Mouse (Mus musculus): ENCODE results near the gene Slc38a2. TPM values are rescaled to one million over a fixed set of nuclear protein-coding genes. Genes with fewer than 3 reads are reported as not detected.
A peak's percentile ranks its signal among the peaks of the same experiment; 100 is the strongest.

Slc38a2 gene
- polyA plus RNA-seq, 1 experiment from 2014 or later, result 104 TPM

- peaks cover 30% of the 10 kb centered on the region for H3K4me1 ChIP-seq
- 88% methylated on average over 15 of the region's 15 CpGs for WGBS
- H3K36me3 ChIP-seq, result peaks cover 76% of the 10 kb centered on the region
- no peaks in the 10 kb centered on the region for H3K27me3 ChIP-seq (replicated peaks)
- H3K9me3 ChIP-seq, result no peaks in the 10 kb centered on the region
- no peak overlapping the region for H3K4me2 ChIP-seq
- H3K4me3 ChIP-seq (replicated peaks), result no peak overlapping the region
- no peak overlapping the region for H3K27ac ChIP-seq
- no peak overlapping the region for H3K9ac ChIP-seq
- no peak for ATAC-seq (ENCODE audit: insufficient read depth, low FRiP score, low read depth)
Observed at GRCm38 (mm10) chr15:96691381-96691780, 8.1 kb downstream of the Slc38a2 start.

DNA sequence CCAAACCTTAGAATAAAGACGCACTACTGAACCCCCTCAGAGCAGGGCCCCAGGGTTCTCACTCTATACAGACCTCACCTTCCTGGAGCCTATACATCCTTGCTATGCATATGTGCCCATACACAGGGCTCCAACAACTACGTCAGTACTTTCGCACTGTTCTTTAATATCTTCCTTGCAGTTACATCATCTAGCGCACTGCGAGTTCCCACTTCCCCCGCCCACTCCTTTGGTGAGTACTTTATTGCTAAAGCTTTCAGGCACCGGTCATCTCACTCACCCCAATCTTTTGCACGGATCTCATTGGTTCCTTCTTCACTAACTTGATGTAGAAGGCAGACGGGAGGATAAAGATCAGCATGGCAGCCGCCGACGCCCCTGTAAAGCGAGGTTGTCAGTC lies 8.7 kb downstream of the Slc38a2 start:
- ATAC-seq (ENCODE audit: insufficient read depth, low FRiP score, low read depth), result no peak
- Histone ChIP-seq H3K9ac (no peak overlapping the region), H3K4me2 (no peak overlapping the region), H3K36me3 (peaks cover 76% of the 10 kb centered on the region), H3K27me3 (replicated peaks) (no peaks in the 10 kb centered on the region), H3K27ac (no peak overlapping the region), H3K4me3 (replicated peaks) (no peak overlapping the region), H3K9me3 (no peaks in the 10 kb centered on the region), H3K4me1 (peaks cover 28% of the 10 kb centered on the region)
- WGBS, result 91% methylated on average over 13 of the region's 13 CpGs

GRCm38 (mm10) chr15:96689919-96690318 lies 9.6 kb downstream of the Slc38a2 start:
- H3K9me3 ChIP-seq, result no peaks in the 10 kb centered on the region

GRCm38 (mm10) chr15:96688784-96689318 lies 10.7 kb downstream of the Slc38a2 start:
- ATAC-seq (ENCODE audit: insufficient read depth, low FRiP score, low read depth), result no peak
- Histone ChIP-seq H3K4me1 (peaks cover 14% of the 10 kb centered on the region; the same call in 1 of the 2 replicates), H3K9me3 (no peaks in the 10 kb centered on the region), H3K27me3 (replicated peaks) (no peaks in the 10 kb centered on the region), H3K27ac (no peak overlapping the region), H3K36me3 (peaks cover 56% of the 10 kb centered on the region), H3K9ac (no peak overlapping the region), H3K4me2 (no peak overlapping the region), H3K4me3 (replicated peaks) (no peak overlapping the region)
- 88% methylated on average over 12 of the region's 12 CpGs for WGBS

More at GRCm38 (mm10) chr15:96689919-96690318, 9.6 kb downstream of the Slc38a2 start:
- no peak overlapping the region for H3K4me3 ChIP-seq (replicated peaks)
- ATAC-seq (ENCODE audit: insufficient read depth, low FRiP score, low read depth), result no peak
- H3K36me3 ChIP-seq, result peaks cover 67% of the 10 kb centered on the region
- H3K4me2 ChIP-seq, result no peak overlapping the region
- H3K27me3 ChIP-seq (replicated peaks), result no peaks in the 10 kb centered on the region
- 88% methylated on average over 9 of the region's 9 CpGs for WGBS
- H3K9ac ChIP-seq, result no peak overlapping the region
- H3K4me1 ChIP-seq, result peaks cover 21% of the 10 kb centered on the region; the same call in 1 of the 2 replicates
- H3K27ac ChIP-seq, result no peak overlapping the region

DNA sequence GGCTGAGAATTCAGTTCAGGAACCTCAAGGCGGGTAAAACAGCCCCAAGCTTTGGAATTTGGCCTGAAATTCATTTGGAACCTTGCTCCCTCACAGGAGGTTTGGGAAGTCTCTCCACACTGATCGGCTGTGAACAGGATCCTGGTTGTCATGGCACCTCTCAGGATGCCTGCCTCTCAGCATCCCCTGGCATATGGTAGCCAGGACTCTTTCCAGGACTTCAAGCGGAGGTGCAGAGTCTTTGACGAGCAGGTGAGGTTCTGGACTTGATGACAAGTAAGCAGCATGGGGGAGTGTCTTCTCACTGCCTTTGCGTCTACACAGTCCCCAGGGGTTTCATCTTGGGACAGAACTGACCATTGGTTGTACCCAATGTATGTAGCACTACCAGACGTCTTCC lies 11.5 kb downstream of the Slc38a2 start:
- H3K4me1 ChIP-seq, result peaks cover 8% of the 10 kb centered on the region; the same call in 1 of the 2 replicates
- no peak for ATAC-seq (ENCODE audit: insufficient read depth, low FRiP score, low read depth)
- no peak overlapping the region for H3K9ac ChIP-seq
- no peak overlapping the region for H3K4me3 ChIP-seq (replicated peaks)
- H3K27ac ChIP-seq, result no peak overlapping the region
- no peaks in the 10 kb centered on the region for H3K9me3 ChIP-seq
- WGBS, result 84% methylated on average over 6 of the region's 6 CpGs
- H3K4me2 ChIP-seq, result no peak overlapping the region
- H3K36me3 ChIP-seq, result peaks cover 48% of the 10 kb centered on the region
- H3K27me3 ChIP-seq (replicated peaks), result no peaks in the 10 kb centered on the region

DNA sequence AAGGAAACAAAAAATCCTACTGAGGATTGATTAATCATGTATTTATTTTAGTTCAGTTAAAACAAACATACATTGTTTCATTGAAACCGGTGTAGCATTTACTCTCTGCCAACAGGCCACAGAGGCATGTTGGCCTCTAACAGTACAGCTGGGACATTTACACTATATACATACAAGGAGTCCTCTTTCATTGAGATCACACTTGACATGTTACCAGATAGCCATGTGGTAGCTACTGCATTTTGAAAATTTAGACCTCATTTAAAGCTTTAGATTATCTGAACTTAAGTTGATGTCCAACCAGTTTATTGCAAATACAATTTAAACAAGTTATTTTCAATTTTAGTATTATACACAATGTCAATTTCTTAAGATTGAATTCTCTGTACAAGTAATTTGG lies 12.2 kb downstream of the Slc38a2 start:
- ATAC-seq (ENCODE audit: insufficient read depth, low FRiP score, low read depth), result no peak
- Histone ChIP-seq H3K4me2 (no peak overlapping the region), H3K9ac (no peak overlapping the region), H3K36me3 (peaks cover 41% of the 10 kb centered on the region), H3K9me3 (no peaks in the 10 kb centered on the region), H3K27ac (no peak overlapping the region), H3K4me3 (replicated peaks) (no peak overlapping the region), H3K4me1 (peaks cover 8% of the 10 kb centered on the region; the same call in 1 of the 2 replicates), H3K27me3 (replicated peaks) (no peaks in the 10 kb centered on the region)
- 8% methylated on average over 1 of the region's 1 CpGs for WGBS

DNA sequence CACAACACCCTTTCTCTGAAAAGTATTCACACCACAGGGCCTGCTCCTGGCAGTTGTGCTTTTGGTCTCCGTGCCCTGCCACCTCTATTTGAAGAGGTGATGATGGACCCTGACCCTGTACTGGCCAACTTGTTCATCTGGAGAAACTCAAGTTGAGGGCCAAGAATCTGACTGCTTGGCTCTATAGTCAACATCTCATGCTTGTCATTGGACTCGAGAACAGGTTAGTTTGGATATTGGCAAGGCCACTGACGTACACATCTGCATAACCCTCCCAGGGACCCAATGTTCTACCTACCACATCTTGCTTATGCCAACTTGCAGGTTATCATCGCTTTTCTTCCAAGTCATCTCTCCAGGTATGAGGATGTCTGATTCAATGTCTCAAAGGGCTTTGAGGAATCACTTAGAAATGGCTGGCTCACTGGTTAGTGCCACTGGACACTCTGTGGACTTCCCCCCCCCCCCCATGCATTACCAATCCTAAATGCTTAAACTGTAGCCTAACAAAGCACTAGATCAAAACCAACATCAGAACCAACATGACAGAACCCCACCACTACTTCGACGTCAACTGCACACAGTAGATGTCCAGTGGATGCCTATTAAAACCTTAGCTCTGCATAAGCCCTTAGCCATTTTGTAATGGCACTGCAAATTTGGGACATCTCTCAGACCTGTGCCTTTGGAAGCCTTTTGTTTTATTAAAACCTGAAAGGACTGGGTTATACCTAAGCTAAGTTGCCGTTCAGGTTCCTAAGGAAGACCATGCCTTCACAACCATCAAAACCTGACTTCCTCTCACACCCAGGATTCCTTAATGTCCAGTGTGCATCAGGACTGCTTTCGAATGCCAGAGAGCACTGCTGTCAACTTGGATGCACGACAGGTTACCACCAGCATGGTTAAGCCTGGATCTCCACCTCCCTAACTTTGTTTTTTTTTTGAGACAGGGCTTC lies 13.1 kb downstream of the Slc38a2 start:
- 77% methylated on average over 9 of the region's 9 CpGs for WGBS
- Histone ChIP-seq H3K9me3 (no peaks in the 10 kb centered on the region), H3K4me3 (replicated peaks) (no peak overlapping the region), H3K4me2 (no peak overlapping the region), H3K36me3 (peaks cover 33% of the 10 kb centered on the region), H3K9ac (no peak overlapping the region), H3K27me3 (replicated peaks) (no peaks in the 10 kb centered on the region), H3K27ac (no peak overlapping the region), H3K4me1 (peaks cover 8% of the 10 kb centered on the region; the same call in 1 of the 2 replicates)
- ATAC-seq (ENCODE audit: insufficient read depth, low FRiP score, low read depth), result no peak

- Histone ChIP-seq H3K27me3 (replicated peaks) (no peaks in the 10 kb centered on the region), H3K4me1 (peaks cover 5% of the 10 kb centered on the region; the same call in 1 of the 2 replicates), H3K9ac (no peak overlapping the region), H3K36me3 (peaks cover 21% of the 10 kb centered on the region), H3K9me3 (no peaks in the 10 kb centered on the region), H3K27ac (no peak overlapping the region), H3K4me2 (no peak overlapping the region), H3K4me3 (replicated peaks) (no peak overlapping the region)
- no peak for ATAC-seq (ENCODE audit: insufficient read depth, low FRiP score, low read depth)
- 54% methylated on average over 6 of the region's 6 CpGs for WGBS
Observed at GRCm38 (mm10) chr15:96685273-96685672, 14.3 kb downstream of the Slc38a2 start.

DNA sequence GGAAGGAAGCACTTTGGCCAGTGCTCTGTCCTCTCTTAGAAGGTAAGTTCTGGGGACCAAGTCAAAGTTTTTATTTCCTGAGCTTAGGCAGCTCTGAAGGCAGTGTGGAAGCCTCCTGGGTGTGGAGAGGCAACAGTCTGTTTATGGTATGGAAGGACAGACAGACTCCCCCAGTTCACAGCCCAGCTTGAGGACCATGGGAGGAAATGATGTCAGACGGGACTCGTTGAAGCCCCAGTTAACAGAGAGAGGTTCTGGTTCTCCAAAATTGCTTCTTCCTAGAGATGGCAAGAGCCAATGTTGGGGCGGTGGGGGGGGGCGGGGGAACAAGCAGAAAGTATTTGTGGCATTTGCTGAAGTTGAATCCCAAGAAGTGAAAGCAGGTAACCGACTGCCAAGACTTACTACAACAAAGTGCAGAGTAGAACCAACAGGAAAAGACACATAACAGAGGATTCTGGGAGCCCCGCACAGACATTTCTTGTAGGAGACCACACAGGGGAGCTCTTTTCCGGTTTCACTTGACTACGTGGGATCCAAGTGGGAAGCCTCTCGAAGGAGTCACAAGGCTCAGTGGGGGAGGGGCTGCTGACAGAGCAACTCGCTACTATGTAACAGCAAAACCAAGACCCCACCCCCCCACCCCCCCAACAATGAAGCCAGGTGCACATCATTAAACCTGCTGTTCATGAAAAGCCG lies 15.2 kb downstream of the Slc38a2 start:
- Histone ChIP-seq H3K36me3 (peaks cover 15% of the 10 kb centered on the region), H3K4me2 (peak overlapping the region; percentile 8; the same call in 1 of the 2 replicates), H3K9me3 (no peaks in the 10 kb centered on the region), H3K4me3 (replicated peaks) (no peak overlapping the region), H3K27ac (no peak overlapping the region), H3K9ac (no peak overlapping the region), H3K4me1 (peaks cover 5% of the 10 kb centered on the region; the same call in 1 of the 2 replicates), H3K27me3 (replicated peaks) (no peaks in the 10 kb centered on the region)
- 0 out of 2 replicates have a peak, but pooled peaks have one; percentile 14 for ATAC-seq (ENCODE audit: insufficient read depth, low FRiP score, low read depth)
- WGBS, result 30% methylated on average over 11 of the region's 11 CpGs

DNA sequence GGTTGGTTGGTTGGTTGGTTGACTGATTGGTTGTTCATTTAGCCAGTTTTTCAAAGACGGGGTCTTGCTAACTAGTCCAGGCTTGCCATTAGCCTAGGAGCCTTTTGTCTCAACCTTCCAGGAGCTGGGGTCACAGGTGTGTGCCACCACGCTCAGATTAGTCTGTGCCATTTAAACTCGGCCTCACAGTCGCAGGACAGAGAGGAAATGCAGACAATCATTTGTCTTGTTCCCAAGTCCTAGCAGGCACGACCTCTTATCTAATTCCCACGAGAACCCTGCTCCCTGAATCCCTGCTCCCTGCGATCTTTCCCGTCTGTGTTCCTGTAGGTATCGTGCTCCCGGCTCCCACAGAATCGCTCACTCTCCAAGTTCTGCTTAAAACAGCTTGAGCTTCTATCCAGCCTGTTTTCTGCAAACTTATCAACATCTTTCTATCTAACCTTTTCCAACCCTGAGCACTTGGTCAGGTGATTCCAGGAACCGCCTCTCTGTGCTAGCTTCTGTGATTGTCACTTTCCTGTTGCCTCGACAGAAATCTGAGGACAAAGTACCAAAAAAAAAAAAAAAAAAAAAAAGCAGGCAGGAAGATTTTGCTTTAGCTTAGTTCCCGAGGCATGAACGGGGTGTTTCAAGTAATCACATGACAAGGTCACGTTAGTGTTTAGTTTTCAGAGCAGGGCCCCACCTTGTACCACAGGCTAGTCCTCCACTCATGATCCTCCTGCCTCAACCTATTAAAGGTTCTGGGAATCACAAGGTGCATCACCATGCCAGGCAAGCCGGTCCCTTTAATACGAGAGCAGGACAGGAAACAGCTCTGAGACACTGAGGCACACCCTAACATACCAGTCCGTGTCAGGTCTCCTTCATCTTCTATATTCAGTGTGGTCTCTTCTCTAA lies 20.4 kb downstream of the Slc38a2 start:
- no peak overlapping the region for H3K4me2 ChIP-seq
- no peaks in the 10 kb centered on the region for H3K36me3 ChIP-seq
- no peak overlapping the region for H3K9ac ChIP-seq
- H3K4me1 ChIP-seq, result peaks cover 2% of the 10 kb centered on the region; the same call in 1 of the 2 replicates
- no peak for ATAC-seq (ENCODE audit: insufficient read depth, low FRiP score, low read depth)
- no peaks in the 10 kb centered on the region for H3K9me3 ChIP-seq
- H3K27me3 ChIP-seq (replicated peaks), result no peaks in the 10 kb centered on the region
- WGBS, result 46% methylated on average over 19 of the region's 19 CpGs
- H3K27ac ChIP-seq, result no peak overlapping the region
- H3K4me3 ChIP-seq (replicated peaks), result no peak overlapping the region

DNA sequence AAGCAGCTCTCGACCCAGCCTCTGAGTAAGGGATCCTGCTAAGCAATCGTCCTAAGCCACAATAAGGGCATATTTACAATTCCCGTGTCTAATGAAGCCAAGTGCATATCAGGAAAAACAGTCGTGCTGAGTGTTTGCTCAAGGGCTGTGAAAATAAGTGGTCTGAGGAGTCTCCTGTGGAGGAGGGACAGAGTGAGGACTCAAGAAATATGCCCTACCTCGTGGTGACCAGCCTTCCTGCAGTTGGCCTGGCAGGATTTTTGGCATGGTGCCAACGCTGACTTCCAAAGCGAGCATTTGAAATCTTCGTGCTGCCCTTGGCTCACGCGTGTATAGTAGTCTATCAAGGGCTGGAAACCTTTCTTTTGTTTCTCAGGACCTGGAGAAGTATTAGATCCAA lies 23.0 kb downstream of the Slc38a2 start:
- Histone ChIP-seq H3K4me3 (replicated peaks) (no peak overlapping the region), H3K27ac (peak overlapping the region; percentile 48; the same call in 1 of the 2 replicates), H3K9ac (no peak overlapping the region), H3K27me3 (replicated peaks) (no peaks in the 10 kb centered on the region), H3K36me3 (no peaks in the 10 kb centered on the region), H3K4me2 (0 out of 2 replicates have a peak overlapping the region, but pooled peaks have one; percentile 24), H3K4me1 (peaks cover 2% of the 10 kb centered on the region; the same call in 1 of the 2 replicates), H3K9me3 (no peaks in the 10 kb centered on the region)
- whole genome bisulfite sequencing, result 32% methylated on average over 10 of the region's 10 CpGs
- peak; percentile 34; the same call in 1 of the 2 replicates for ATAC-seq (ENCODE audit: insufficient read depth, low FRiP score, low read depth)
